Mouse (Mus musculus): ENCODE results near the gene Nfrkb.

Nfrkb gene

DNA sequence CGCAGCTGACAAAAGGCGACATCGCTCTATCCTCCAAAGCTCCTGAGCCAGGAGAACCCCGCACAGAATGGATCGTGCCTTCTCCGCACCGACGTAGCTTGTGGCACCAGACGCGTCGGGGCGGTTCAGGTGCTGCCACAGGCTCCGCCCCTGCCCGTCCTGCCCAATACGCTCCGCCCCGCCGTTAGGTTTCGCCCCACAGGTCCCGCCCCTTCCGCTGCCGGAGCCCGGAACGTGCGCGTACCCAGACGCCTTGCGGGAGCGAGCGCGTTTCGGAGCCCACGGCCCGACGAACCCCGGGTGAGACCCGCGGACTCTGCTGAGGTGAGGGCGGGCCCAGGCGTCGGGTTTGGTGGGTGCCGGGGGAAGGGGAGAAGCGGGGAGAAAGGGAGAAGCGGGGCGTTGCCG, at the start of gene Nfrkb:
Nfrkb (plus strand) TSS at position 246 of the 408 bp plus-strand sequence.
- peak; percentile 72 for DNase-seq (ENCODE audit: extremely low read depth, low read depth)

DNA sequence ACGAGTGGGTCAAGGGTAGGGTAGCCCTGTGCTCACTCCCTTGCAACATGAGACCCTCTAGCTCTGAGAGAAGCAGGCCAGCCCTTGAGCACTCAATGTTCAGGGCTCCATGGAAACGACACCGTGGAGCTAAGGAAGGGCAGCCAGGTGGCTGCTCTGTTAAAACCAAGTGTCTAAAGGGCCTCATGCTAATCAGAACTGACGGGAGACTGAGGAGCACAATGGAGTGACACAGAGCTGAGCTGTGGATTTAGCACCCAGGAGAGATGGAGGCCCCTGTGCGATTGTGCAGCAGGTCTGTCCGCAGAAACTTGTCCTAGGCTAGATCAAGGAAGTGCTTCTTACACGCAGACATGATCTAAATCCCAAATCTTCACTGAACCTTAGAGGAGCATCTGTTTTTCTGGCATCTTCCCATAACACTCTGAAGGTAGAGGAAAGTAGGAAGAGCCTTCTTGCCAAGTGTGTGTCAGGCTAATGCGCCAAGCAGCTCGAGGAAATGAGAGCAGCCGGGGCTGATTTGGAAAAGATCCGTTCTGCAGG, 41.6 kb upstream of the Nfrkb start:
- DNase-seq (ENCODE audit: extremely low read depth, low read depth), result no peak

DNA sequence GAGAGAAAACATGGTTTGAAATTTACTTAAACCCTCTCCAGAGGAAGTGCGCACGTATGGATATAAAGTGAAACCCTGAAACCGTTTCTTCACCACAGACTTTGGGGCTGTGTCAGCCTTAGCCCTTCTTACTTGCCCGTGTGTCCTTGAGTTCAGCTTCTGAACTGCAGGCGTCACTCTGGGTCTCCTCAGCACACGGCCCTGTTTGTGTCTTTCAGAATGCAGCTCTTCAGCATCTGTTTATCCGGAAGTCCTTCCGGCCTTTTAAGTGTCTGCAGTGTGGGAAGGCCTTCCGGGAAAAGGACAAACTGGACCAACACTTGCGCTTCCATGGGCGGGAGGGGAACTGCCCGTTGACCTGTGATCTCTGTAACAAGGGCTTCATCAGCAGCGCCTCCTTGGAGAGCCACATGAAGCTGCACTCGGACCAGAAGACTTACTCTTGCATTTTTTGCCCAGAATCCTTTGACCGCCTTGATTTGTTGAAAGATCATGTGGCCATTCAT, 39.4 kb upstream of the Nfrkb start:
- DNase-seq (ENCODE audit: extremely low read depth, low read depth), result no peak

DNA sequence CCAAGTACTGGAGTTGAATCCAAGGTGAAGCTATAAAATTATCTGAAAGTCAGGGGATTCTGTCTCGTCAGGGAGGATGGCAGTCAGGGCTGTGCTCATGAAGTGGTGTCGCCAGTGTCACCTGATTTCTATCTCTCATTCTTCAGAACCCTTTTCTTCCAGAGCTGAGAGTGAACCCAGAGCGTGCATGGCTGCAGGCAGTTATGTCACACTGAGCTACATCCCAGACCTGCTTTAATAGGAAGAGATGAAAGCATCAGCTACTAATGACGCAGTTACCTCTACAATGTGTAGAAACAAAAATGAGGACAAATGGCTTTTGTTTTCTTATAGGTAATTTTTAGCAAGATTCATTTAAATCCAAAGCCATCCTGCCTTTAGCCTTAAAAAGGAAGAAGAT, 37.5 kb upstream of the Nfrkb start:
- DNase-seq (ENCODE audit: extremely low read depth, low read depth), result no peak

DNA sequence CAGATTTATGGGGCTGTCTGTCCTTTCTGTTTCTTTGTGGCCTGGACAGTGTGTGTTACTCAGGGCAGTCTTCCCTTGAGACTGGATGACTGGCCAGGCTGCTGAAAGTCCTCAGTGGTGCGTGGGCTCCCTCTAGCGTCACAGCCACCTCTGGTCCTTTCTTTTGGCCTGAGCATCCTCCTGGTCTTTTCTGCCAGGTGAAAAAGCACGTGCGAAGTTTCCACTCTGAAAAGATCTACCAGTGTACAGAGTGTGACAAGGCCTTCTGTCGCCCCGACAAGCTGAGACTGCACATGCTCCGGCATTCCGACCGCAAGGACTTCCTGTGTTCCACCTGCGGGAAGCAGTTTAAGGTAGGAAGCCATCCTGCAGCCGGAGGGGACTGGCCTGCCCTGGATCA, 37.1 kb upstream of the Nfrkb start:
- peak; percentile 23 for DNase-seq (ENCODE audit: extremely low read depth, low read depth)

DNA sequence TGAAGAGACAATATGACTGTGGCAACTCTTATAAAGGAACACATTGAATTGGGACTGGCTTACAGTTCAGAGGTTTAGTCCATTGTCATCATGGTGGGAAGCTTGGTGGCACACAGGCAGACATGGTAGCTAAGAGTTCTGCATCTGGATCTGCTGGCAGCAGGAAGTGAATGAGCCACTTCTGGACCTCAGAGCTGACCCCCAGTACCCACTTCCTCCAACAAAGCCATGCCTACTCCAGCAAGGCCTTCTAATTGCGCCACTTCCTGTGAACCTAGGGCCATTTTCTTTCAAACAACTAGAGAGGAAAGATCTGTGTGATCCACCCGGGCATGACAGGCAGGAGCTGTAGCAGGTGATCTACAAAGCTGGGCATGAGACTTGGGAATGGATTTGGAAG, 33.3 kb upstream of the Nfrkb start:
- DNase-seq (ENCODE audit: extremely low read depth, low read depth), result no peak

DNA sequence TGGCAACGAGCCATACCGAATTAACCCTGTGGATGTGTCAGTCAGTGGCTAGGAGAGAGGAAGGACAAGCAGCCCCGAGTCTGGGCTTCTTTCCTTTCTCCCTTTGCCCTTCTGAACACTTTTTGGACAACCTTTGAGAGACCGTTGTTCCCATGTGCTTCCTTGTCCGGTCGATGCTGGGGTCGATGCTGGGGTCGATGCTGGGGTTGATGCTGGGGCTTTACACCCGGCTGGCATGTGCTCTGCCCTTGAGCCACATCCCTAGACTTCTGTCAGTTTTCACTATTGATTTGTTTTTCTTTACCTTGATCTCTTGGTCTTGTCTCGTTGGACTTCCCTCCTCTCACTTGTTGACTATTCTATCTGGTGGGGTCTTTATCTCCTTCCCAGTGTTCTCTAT, 32.5 kb upstream of the Nfrkb start:
- DNase-seq (ENCODE audit: extremely low read depth, low read depth), result no peak

DNA sequence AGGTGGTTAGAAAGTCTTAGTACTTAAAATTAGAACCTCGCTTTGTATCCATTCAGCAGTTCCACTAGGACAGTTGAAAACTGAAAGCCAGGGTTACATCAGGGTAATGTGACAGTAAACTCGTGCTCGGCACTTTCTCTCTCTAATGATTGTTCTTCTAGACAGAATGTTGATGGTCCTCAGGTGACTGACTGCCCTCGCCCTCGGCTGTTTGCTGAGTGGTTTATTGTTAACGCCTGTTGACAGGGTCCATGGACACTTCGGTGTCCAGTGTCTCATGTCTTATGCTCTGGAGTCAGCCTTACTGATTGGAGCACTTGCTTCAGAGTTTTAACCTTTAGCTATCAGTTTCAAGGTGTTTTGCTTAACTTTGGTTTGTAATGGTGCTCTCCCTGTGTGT, 31.9 kb upstream of the Nfrkb start:
- DNase-seq (ENCODE audit: extremely low read depth, low read depth), result no peak

DNA sequence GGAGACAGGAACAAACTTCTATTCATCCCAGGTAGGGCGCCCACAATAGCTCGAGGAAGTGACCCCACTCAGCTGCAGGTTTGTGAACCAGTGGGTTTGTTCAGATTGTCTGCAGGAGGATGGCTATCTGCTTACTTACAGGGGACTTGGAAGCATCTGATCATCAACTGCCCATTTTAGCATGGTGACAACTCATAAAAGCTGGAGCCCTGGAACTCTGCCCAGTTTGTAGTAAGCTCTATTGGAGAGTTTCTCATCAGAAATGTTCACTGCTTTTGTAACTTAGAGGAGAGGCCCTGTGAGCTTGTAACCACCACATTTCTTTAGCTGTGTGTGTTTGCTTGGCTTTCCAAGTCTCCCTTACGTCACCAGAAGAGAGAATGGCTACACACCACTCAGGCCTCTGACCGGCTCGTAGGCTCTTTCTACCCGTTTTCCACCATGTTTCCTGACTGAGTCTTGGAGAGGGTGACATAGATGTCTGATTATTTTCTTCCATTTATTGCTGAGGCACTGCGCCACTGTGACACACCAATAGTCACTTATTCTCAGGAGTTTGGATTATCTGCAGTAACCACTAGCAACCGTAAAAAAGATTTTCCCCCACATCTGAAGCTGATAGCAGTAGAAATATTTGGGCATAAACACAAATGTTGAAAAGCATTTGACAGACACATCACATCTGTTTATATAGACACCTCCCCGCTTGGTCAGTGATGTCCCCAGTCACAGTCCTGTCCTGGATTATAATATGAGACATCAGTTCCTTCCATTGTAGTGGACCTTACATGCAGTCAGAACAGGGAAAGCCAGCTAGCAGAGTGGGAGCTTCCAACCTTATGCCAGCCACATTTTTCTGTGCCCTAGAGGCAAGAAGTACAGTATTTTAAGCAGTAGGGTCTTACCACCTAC, 22.0 kb upstream of the Nfrkb start:
- no peak for DNase-seq (ENCODE audit: extremely low read depth, low read depth)

DNA sequence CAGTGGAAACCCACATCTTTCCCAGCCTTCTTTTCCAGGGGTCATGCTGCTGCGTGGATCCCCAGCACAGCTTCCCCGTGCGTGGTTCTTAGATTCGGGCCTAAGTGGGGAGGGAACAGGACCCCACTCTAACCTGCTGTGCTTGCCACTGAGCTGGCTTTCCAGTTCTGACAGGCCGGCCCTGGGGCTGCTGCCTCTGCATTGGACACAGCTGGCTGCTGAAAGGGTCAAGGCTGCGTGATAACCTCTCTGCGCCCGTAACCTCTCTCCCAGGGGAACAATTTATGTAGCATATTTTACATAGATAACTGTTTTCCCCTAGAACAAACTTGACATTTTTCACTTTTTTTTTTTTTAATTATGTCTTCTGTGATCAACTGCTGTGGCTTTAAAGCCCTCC, 20.9 kb upstream of the Nfrkb start:
- DNase-seq (ENCODE audit: extremely low read depth, low read depth), result no peak

DNA sequence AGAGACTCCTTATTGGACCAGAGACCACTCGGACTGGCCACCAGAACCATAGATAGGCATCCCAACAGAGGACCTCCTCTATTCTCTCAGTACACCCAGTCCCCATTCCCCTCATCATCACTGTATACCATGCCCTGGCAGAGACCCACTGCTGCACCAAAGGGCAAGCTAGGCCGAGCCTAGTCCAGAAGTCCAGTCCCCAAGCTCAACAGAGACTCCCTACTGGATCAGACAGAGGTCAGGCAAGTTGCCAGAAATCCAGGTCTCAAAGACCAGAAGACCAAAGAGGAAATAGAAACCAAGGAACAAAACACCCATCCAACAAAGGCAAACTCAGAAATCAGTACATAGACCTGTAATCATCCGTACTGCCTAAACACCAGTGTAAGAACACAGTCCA, 14.3 kb upstream of the Nfrkb start:
- no peak for DNase-seq (ENCODE audit: extremely low read depth, low read depth)

DNA sequence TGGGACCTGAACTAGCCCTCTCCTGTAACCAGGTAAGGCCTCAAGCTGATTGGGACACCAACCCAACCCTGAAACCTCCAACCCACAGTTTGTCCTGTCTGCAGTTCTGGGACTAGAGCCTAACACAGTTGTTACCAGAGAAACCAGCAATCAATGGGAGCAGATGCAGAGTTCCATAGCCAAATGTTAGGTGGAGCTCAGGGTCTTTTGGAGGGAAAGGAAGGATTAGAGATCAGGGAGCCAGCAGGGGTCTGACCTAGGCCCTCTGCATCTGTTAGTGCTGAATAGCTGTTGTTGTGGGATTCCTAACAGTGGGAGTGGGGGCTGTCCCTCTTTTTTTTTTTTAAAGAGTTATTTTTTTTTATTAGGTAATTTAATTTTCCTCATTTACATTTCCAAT, 9.3 kb upstream of the Nfrkb start:
- no peak for DNase-seq (ENCODE audit: extremely low read depth, low read depth)

DNA sequence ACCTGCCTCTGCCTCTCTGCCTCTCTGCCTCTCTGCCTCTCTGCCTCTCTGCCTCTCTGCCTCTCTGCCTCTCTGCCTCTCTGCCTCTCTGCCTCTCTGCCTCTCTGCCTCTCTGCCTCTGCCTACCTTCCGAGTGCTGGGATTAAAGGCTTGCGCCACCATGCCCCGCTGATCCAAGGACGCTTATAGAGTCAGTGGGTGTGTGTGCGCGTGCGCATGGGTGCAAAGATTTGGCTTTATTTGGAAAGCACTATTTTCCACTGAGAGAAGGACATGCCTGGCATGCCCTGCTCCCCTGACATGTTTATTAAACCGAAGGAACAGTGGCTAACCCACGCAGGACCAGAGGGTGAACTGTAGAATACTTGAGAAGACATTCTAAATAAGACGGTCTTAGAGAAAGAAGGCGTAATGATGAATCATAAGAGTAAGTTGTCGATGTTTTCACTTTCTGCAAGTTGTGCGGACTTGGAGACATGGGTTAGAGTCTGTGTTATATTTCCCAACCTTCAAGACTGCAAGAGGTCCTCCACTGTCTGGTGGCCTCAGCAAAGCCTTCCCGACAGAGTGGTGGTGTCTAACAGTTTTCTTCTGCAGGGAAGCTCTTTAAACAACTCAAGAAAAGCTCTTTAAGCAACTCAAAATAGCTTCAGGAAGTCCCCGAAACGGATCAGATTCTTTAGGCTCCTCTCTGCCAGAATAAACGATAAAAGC, 1.0 kb upstream of the Nfrkb start:
- no peak for DNase-seq (ENCODE audit: extremely low read depth, low read depth)

DNA sequence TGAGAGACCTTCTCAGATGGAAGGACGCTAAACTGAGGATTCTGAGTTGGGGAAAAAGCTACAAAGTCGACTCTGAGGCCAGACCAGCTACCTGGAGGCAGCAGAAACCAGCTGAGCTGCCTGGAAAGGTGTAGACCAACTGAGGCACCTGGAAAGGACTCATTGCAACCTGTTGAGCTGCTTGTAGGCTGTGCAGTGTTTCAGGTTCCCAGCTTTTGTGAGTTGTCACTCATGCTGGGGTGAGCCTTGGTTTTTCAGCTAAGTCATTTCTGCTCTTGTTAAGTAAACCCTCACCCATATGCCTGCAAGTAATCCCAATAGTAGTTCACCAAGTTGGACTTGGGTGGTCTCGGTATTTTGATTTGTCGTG, 507 bp upstream of the Nfrkb start:
- DNase-seq (ENCODE audit: extremely low read depth, low read depth), result no peak

DNA sequence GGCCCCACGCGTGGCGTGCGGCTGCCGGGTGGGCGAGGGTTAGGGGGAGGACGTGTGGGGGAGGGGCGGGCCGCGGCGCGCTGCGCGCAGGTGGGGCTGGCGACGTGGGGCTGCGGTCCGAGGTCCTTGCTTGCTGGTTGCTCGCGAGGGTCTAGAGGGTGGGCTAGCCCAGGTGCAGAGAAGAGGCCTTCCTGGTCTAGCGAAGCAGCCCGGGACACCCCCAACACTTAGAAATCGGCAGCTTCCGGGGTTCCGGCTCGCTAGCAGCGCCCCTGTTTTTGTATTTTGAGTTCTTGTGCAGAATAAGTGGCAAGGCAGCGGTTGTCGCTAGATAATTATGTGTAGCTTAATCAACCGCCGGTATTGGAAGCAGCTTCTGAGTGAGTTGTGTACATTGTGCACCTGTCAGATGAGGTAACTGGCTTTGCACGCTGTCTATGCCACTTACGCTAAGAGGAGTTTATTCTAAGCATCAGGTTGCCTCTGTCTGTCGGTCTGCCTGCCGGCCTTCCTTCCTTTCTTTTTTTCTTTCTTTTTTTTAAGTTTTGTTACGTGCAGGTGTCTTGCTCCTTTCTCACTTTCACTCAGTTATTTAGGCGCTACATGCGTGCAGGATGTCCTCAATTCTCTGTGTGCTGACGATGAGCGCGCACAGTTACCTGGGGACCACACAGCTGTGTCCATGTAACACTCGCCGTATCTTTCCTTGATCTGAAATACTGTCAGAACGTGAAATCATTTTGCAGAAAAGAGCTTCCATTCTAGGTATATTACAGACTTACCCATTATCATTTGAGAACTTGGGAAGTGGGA, 582 bp downstream of the Nfrkb start:
- peak; percentile 19 for DNase-seq (ENCODE audit: extremely low read depth, low read depth)

DNA sequence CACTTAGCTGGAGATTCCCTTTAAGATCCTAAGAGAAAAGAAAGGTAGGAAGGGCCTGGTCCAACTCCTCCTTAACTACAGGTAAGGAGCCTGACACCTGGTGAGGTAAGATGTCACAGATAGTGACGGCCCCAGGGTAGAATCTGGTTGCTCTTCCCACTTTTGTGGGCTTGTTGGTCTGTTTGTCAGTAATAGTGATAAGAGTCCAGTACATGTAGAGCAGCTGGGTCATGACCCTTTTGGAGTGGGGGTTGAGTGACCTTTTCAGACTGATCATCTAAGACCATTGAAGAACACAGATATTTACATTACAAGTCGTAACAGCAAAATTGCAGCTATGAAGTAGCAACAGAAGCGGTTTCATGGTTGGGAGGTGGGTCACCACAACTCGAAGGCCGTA, 1.2 kb downstream of the Nfrkb start:
- DNase-seq (ENCODE audit: extremely low read depth, low read depth), result no peak

DNA sequence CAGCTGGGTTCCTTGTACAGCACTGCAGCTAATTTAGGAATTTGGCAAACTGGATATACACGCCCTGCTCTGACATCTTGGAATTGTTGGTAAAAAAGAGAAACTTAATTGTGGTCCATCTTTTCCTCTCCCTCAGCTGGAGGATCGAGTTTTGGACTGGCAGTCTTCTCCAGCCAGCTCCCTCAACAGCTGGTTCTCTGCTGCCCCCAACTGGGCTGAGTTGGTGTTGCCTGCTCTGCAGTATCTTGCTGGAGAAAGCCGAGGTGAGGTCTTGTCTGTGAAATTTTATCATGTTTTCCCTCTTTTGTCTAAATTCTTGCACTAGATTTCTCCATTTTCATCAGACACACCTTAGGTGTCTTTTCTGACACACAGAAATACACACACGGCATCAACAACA, 14.4 kb downstream of the Nfrkb start:
- peak; percentile 29 for DNase-seq (ENCODE audit: extremely low read depth, low read depth)

DNA sequence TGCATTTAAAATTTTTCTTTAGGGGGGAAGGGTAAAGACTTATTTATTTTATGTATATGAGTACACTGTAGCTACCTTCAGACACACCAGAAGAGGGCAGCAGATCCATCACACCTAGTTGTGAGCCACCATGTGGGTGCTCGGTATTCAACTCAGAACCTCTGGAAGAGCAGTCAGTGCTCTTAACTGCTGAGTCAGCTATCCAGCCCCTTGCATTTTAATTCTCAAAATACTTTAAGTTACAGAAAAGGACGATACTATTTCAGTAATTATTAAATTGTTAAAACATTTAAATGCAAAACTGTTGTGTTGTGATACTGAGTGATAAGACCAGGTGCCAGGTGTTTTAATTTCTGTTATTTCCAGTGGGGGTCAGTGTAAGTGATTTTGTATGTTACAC, 18.3 kb downstream of the Nfrkb start:
- DNase-seq (ENCODE audit: extremely low read depth, low read depth), result no peak

DNA sequence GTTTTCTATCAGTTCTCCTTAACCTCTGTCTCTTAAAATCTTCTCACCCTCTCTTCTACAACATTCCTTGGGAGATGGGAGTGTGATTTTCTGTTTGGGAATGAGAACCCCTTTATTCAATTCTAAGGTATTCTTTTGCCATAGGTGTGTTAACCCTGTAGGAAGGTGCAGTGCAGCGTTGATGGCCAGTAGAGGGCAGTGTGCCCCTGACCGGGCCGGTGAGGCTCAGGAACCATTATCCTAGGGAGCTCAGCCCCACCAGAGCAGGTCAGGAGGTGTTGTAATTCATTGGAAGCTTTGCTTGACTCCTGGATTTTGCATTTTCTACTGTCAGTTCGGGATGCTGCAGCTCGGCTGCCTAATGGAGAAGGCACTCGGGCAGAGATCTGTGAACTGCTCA, 19.2 kb downstream of the Nfrkb start:
- DNase-seq (ENCODE audit: extremely low read depth, low read depth), result no peak

DNA sequence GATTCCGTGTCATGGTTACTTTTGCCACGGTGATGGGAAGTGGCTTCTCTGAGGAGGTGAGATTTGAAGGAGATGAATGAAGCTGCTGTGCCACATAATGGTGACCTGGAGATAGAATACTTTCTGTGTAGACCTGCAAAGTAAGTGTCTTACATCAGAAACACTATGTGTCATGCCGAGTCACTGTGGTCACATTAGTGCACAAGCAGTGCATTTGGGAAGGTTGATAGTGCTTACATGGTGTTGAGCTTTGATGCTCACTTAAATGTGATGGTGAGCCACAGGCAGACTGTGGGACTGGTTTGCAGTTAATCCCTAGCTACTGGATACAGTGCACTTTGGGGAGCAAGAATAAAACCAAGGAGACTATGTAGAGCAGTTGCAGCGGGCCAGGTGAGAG, 26.2 kb downstream of the Nfrkb start:
- peak; percentile 21 for DNase-seq (ENCODE audit: extremely low read depth, low read depth)

DNA sequence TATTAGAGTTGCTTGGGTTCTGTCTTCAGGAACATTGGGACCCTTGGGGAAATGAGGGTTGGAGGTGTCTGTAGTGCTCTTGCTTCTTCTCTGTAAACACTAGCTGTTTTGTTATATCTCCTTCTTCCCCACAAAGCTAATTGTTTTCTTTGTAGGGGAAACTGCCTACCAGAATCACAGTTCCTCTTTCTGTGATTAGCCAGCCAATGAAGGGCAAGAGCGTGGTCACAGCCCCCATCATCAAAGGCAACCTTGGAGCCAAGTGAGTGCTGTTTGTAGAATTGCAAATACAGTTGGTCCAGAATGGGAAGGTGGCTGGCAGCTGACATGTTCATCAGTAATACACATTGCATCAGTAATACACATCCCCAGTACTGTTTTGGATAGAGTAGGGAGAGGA, 32.8 kb downstream of the Nfrkb start:
- DNase-seq (ENCODE audit: extremely low read depth, low read depth), result peak; percentile 50

DNA sequence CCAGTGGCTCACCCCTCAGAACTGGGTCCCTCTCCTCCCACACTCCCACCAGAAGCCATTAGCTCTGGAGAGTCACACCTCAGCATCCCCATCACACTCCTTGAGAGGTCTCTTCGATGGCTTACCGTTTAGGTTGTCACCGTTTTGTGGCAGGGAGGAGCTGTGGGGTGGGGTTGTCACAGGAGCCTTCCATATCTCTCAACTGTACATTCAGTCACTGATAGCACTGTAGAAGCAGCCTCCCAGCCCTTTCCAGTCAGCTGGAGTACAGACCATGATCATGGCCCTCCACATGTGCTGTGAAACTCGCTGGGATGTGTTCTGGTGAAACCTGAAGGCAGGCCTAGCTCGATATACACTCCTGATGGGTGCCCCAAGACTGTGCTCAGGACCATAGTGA, 36.2 kb downstream of the Nfrkb start:
- DNase-seq (ENCODE audit: extremely low read depth, low read depth), result no peak
